Mouse (Mus musculus) forebrain, embryonic 16.5 days (tissue): ENCODE results near the gene Dio3. TPM values are rescaled to one million over a fixed set of nuclear protein-coding genes. Genes with fewer than 3 reads are reported as not detected.

Experiments used
- ATAC-seq: fragments of 200-750 bp; cut with Nextera tagmentation; 2 replicates; pipeline ENCODE4 v1.8.0; 2017; ENCODE audit warnings: mild to moderate bottlenecking, moderate library complexity
- H3K27ac ChIP-seq: fragments of 300-500 bp; sonication (generic); 2 replicates; pipeline ENCODE4 v1.5.1; 2014; ENCODE audit warnings: low read length, control low read depth
- H3K27me3 ChIP-seq: fragments of 300-500 bp; sonication (generic); replicated peaks from 2 replicates; pipeline ENCODE4 v1.6.1; 2014; ENCODE audit warnings: low read length; ENCODE audit not compliant: control insufficient read depth, insufficient read depth
- H3K36me3 ChIP-seq: fragments of 300-500 bp; sonication (generic); 2 replicates; pipeline ENCODE4 v1.6.1; 2014; ENCODE audit not compliant: control insufficient read depth, insufficient read depth
- H3K4me1 ChIP-seq: fragments of 300-500 bp; sonication (generic); replicated peaks from 2 replicates; pipeline ENCODE4 v1.6.1; 2014; ENCODE audit warnings: low read length; ENCODE audit not compliant: control insufficient read depth, insufficient read depth
- H3K4me2 ChIP-seq: fragments of 300-500 bp; sonication (generic); 2 replicates; pipeline ENCODE4 v1.6.1; 2014; ENCODE audit warnings: mild to moderate bottlenecking, low read length, control low read depth
- H3K4me3 ChIP-seq: fragments of 300-500 bp; sonication (generic); replicated peaks from 2 replicates; pipeline ENCODE4 v1.5.1; 2014; ENCODE audit warnings: mild to moderate bottlenecking, low read length, control low read depth
- H3K9ac ChIP-seq: fragments of 300-500 bp; sonication (generic); replicated peaks from 2 replicates; pipeline ENCODE4 v1.6.1; 2014; ENCODE audit warnings: low read depth, low read length, control low read depth
- H3K9me3 ChIP-seq: fragments of 300-500 bp; sonication (generic); 2 replicates; pipeline ENCODE4 v1.6.1; 2016; ENCODE audit warnings: low read length; ENCODE audit not compliant: control insufficient read depth
- WGBS: fragments of 180-500 bp; shearing (Covaris S2); extraction: QIAGEN DNeasy Blood & Tissue Kit; methylation state at CpG from one replicate; pipeline ENCODE4 v1.1.7; 2014; 5-methylcytosine and 5-hydroxymethylcytosine counted together
- polyA plus RNA-seq: library from polyadenylated mRNA; unstranded; fragments of >200 nt; fragmentation: Nextera tagmentation; extraction: Ambion mirVana; gene quantifications from 2 replicates; pipeline ENCODE4 v1.2.1, GENCODE M21; 2015

The Dio3 gene
- polyA plus RNA-seq, 1 experiment from 2014 or later, result 4.1 TPM

GRCm38 (mm10) chr12:110252163-110252575, 26.7 kb upstream of the Dio3 start:
- no peak overlapping the region for H3K9ac ChIP-seq
- 0 out of 2 replicates have a peak, but pooled peaks cover 3% of the 10 kb centered on the region for H3K4me1 ChIP-seq
- H3K36me3 ChIP-seq, result no peaks in the 10 kb centered on the region
- no peak overlapping the region for H3K4me3 ChIP-seq
- no peak overlapping the region for H3K27ac ChIP-seq
- ATAC-seq, result no peak
- no peaks in the 10 kb centered on the region for H3K27me3 ChIP-seq
- H3K4me2 ChIP-seq, result no peak overlapping the region
- 24% methylated on average over 10 of the region's 10 CpGs for WGBS
- no peaks in the 10 kb centered on the region for H3K9me3 ChIP-seq

DNA sequence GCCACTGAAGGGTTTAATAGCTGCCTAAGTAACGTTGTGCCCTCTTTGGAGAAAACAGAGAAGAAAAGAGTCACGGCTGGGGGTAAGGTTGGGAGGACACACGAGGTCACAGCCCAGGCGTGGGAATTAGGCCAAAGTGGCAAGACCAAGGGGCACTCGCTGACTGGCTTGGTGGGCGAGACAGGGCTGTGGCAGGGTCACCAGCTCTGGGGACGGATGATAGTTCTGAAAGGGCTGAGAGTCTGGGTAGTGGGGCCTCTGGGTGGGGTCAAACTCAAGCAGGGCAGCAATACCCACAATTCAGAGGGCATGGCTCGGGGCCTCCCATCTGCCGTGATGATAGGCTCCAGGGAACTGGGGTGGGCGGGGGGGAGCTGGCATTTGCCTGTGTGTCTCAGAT, 23.1 kb upstream of the Dio3 start:
- Histone ChIP-seq H3K9ac (no peak overlapping the region), H3K4me3 (no peak overlapping the region), H3K9me3 (no peaks in the 10 kb centered on the region), H3K27ac (no peak overlapping the region), H3K36me3 (no peaks in the 10 kb centered on the region), H3K4me2 (no peak overlapping the region), H3K4me1 (0 out of 2 replicates have a peak, but pooled peaks cover 3% of the 10 kb centered on the region), H3K27me3 (no peaks in the 10 kb centered on the region)
- ATAC-seq, result no peak
- WGBS, result 53% methylated on average over 10 of the region's 10 CpGs

DNA sequence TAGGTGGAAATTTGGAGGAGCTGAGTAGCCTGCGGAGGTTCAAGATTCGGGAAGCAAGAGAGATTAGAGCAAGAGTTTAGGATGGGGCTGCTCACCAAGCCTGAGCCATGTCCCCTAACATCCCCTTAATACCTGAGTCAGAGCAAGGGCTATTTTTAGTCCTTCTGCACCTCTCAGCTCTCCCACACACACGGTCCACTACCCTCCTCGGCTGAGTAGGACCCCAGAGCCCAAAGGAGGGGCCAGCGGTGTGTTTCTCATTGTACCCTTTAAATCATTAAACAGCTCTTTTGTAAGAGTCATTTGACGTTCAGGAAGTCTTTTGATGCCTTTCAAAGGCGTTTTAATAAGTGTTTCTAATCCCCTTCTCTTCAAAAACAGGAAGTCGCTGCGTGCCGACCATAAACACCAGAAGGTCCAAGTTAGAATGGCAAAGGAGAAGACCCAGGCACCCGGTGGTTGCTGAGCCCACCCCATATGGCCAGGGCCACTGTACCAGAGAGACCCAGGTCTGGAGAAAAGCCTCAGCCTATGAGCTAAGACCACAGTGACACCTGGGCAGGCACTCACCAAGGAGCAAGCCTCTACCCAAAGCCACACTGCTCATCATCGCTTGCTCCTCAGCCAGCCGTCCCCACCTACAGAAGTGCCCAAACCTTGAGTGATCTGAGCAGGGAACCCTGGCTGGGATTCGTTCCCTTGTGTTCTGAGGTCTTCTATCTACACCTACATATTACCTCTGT, 22.2 kb upstream of the Dio3 start:
- H3K9me3 ChIP-seq, result no peaks in the 10 kb centered on the region
- H3K27me3 ChIP-seq, result no peaks in the 10 kb centered on the region
- no peaks in the 10 kb centered on the region for H3K36me3 ChIP-seq
- no peaks in the 10 kb centered on the region for H3K4me1 ChIP-seq
- H3K27ac ChIP-seq, result no peak overlapping the region
- 34% methylated on average over 14 of the region's 14 CpGs for WGBS
- no peak overlapping the region for H3K4me2 ChIP-seq
- H3K9ac ChIP-seq, result no peak overlapping the region
- no peak for ATAC-seq
- no peak overlapping the region for H3K4me3 ChIP-seq

DNA sequence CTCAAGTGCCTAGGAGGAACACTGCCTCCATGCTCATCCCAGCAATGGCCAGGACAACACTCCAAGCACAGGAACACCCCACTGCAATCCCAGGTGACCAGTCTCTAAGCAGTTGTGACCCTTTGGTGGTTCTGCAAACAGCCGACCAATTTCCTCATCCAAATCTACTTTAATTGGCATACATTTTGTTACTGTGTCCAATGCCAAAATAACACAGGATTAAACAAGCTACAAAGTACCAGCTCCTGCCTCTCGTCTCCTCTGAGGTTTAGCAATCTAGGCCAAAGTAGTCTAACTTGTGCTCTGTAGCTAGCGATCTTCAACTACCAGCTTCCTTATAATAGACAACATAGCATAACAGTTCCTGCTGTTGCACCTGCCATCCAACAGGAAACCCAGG, 10.6 kb upstream of the Dio3 start:
- H3K36me3 ChIP-seq, result no peaks in the 10 kb centered on the region
- no peaks in the 10 kb centered on the region for H3K27me3 ChIP-seq
- 75% methylated on average over 3 of the region's 3 CpGs for WGBS
- H3K4me2 ChIP-seq, result no peak overlapping the region
- H3K9ac ChIP-seq, result no peak overlapping the region
- ATAC-seq, result no peak
- H3K4me3 ChIP-seq, result no peak overlapping the region
- no peak overlapping the region for H3K27ac ChIP-seq
- H3K4me1 ChIP-seq, result no peaks in the 10 kb centered on the region
- no peaks in the 10 kb centered on the region for H3K9me3 ChIP-seq

DNA sequence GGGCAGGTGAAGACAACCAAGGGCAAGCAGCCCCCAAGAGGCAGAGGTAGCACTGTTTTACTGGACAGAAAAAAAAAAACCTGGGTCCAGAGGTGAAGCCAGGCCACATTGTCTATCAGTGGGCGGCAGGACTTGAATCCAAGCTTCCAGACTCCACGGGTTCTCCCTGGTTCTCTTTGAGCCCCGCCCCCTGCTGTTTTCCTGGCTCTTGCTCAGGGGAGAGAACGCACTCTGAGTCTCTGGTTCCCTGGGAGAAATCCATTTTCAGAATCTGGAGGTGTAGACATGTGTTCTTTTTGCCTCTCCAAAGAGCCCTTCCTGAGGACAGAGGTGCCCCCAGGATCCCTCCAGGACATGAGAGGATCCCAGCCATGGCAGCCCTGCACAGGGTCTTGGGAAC, 9.2 kb upstream of the Dio3 start:
- no peaks in the 10 kb centered on the region for H3K36me3 ChIP-seq
- no peak overlapping the region for H3K4me2 ChIP-seq
- no peak for ATAC-seq
- H3K4me1 ChIP-seq, result no peaks in the 10 kb centered on the region
- no peak overlapping the region for H3K4me3 ChIP-seq
- H3K27ac ChIP-seq, result no peak overlapping the region
- H3K9ac ChIP-seq, result no peak overlapping the region
- H3K27me3 ChIP-seq, result no peaks in the 10 kb centered on the region; the same call in 1 of the 2 replicates
- no peaks in the 10 kb centered on the region for H3K9me3 ChIP-seq
- 67% methylated on average over 4 of the region's 4 CpGs for WGBS

- Histone ChIP-seq H3K9ac (no peak overlapping the region), H3K36me3 (no peaks in the 10 kb centered on the region), H3K4me1 (peaks cover 15% of the 10 kb centered on the region), H3K4me3 (no peak overlapping the region), H3K27me3 (peaks cover 54% of the 10 kb centered on the region), H3K27ac (no peak overlapping the region), H3K9me3 (no peaks in the 10 kb centered on the region), H3K4me2 (no peak overlapping the region)
- no peak for ATAC-seq
- WGBS, result 58% methylated on average over 1 of the region's 1 CpGs
Measured at GRCm38 (mm10) chr12:110276034-110276433, 2.8 kb upstream of the Dio3 start.

DNA sequence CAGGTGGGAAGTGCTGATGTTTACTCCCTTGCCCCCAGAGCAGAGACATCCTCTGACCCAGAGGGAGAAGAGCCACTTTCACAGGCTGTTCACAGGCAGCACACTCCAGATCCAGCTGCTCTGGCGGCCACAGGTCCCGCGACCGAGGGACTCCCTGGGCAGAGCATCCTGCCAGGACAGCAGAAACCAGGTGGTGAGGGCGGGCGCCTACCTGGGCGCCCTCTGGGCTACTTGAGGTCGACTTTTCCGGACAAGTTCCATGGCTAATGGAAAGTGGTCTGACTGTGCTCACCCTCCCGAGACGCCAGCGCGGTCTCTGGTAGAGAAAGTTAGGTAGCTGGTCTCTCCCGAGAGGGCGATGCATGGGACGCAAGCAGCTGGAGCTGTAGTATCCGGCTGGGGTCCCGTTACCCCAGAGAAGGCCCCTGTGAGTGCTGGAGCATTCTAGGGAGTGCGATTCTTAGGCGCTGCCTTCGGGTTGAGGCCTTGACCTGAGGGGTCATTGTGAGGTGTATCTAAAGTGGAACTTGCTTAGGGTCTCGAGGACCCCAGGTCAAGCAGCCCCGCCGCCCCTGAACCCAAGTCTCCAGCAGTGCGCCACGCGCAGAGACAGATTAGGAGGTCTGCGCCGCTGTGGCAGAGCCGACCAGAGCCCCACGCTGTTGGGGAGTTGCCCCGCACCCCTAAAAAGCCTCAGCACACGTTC, 1.5 kb upstream of the Dio3 start:
- Histone ChIP-seq H3K27ac (no peak overlapping the region), H3K9ac (no peak overlapping the region), H3K9me3 (no peaks in the 10 kb centered on the region), H3K4me2 (peak overlapping the region; percentile 59), H3K36me3 (no peaks in the 10 kb centered on the region), H3K4me1 (peaks cover 17% of the 10 kb centered on the region), H3K4me3 (peak overlapping the region; percentile 46), H3K27me3 (peaks cover 68% of the 10 kb centered on the region)
- WGBS, result 2% methylated on average over 33 of the region's 33 CpGs
- ATAC-seq, result no peak

DNA sequence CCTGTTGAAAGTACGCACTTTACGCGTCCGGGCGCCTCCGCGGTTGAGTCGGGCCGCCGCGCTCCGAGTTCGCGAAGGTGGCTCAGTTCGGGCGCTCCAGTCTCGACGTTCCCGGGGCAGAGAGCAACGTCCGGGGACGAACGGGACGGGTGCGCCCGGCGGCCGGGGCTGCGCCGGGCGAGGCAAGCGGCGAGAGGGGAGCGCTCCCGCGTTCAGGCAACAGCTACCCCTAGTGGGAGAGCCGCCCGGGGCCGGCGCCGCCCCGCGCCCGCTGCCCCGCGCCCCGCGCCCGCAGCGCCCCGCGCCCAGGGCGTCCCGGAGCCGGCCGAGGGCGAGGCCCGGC, 932 bp upstream of the Dio3 start:
- ATAC-seq, result peak; percentile 54; the same call in 1 of the 2 replicates
- H3K9me3 ChIP-seq, result no peaks in the 10 kb centered on the region
- under 1% methylated on average over 53 of the region's 58 CpGs for whole genome bisulfite sequencing
- no peaks in the 10 kb centered on the region for H3K36me3 ChIP-seq
- H3K4me2 ChIP-seq, result peak overlapping the region; percentile 59
- peaks cover 73% of the 10 kb centered on the region for H3K27me3 ChIP-seq
- peak overlapping the region; percentile 30; the same call in 1 of the 2 replicates for H3K9ac ChIP-seq
- peaks cover 17% of the 10 kb centered on the region for H3K4me1 ChIP-seq
- no peak overlapping the region for H3K27ac ChIP-seq
- peak overlapping the region; percentile 46 for H3K4me3 ChIP-seq

GRCm38 (mm10) chr12:110280373-110280772, 1.5 kb downstream of the Dio3 start:
- H3K27me3 ChIP-seq, result peaks cover 96% of the 10 kb centered on the region
- H3K4me2 ChIP-seq, result no peak overlapping the region
- H3K4me3 ChIP-seq, result no peak overlapping the region
- H3K4me1 ChIP-seq, result peaks cover 17% of the 10 kb centered on the region
- H3K9ac ChIP-seq, result no peak overlapping the region
- no peaks in the 10 kb centered on the region for H3K36me3 ChIP-seq
- ATAC-seq, result no peak
- H3K27ac ChIP-seq, result no peak overlapping the region
- WGBS, result under 1% methylated on average over 22 of the region's 22 CpGs
- H3K9me3 ChIP-seq, result no peaks in the 10 kb centered on the region
